Comparison of ENCODE assay signal across 12 mouse cellular contexts in genomic region chr8:8819233-8819931, GRCm38 (mm10).
DNase-seq lines count a peak whose midpoint lies in the region; ATAC-seq and TF ChIP-seq lines count a peak whose summit lies in the region.
"Had no signal": no experiment of that assay in that cellular context is flagged by ENCODE, and none has a peak within 500 bp of the region (broad histone marks: within the 10 kb centered on the region; RNA-seq: fewer than 3 reads in every experiment).

No protein-coding gene starts in this region.

- no peak overlapping the region for H3K9ac ChIP-seq in liver, embryonic 16.5 days (ENCODE audit: low read depth, low read length)
- H3K9ac ChIP-seq in liver, embryonic 12.5 days, result no peak overlapping the region
- no peak overlapping the region for H3K9ac ChIP-seq in heart, postnatal 0 days (replicated peaks; ENCODE audit: low read depth, low read length)
- H3K9ac ChIP-seq: stomach, embryonic 15.5 days had no signal

- 55% methylated on average over 9 of the region's 9 CpGs for WGBS in liver, embryonic 16.5 days (ENCODE audit: insufficient replicate concordance)
- WGBS in liver, embryonic 12.5 days (ENCODE audit: insufficient replicate concordance), result 62% methylated on average over 9 of the region's 9 CpGs
- WGBS in heart, postnatal 0 days, result 63% methylated on average over 9 of the region's 9 CpGs

- TF ChIP-seq EP300 in heart, postnatal 0 days (IDR thresholded peaks at IDR 0.05; ENCODE audit: low read depth), result peak; percentile 58; the same call in 1 of the 2 replicates

- no peaks in the 10 kb centered on the region for H3K4me1 ChIP-seq in liver, embryonic 16.5 days (ENCODE audit: control insufficient read depth, low read depth, low read length)
- no peaks in the 10 kb centered on the region for H3K4me1 ChIP-seq in liver, embryonic 12.5 days
- peaks cover 13% of the 10 kb centered on the region; the same call in 1 of the 2 replicates for H3K4me1 ChIP-seq in heart, postnatal 0 days (ENCODE audit: control insufficient read depth, insufficient read depth)
- H3K4me1 ChIP-seq: stomach, embryonic 15.5 days had no signal

- no peaks in the 10 kb centered on the region for H3K36me3 ChIP-seq in liver, embryonic 16.5 days (ENCODE audit: control insufficient read depth, insufficient read depth)
- H3K36me3 ChIP-seq in liver, embryonic 12.5 days, result no peaks in the 10 kb centered on the region
- H3K36me3 ChIP-seq in heart, postnatal 0 days (replicated peaks; ENCODE audit: control insufficient read depth, insufficient read depth, low read length), result no peaks in the 10 kb centered on the region
- H3K36me3 ChIP-seq: stomach, embryonic 15.5 days had no signal

- H3K27me3 ChIP-seq in liver, embryonic 16.5 days (ENCODE audit: control insufficient read depth, insufficient read depth, low read depth, low read length), result no peaks in the 10 kb centered on the region
- no peaks in the 10 kb centered on the region for H3K27me3 ChIP-seq in liver, embryonic 12.5 days (replicated peaks)
- H3K27me3 ChIP-seq in heart, postnatal 0 days (ENCODE audit: control insufficient read depth, insufficient read depth, low read length), result no peaks in the 10 kb centered on the region
- H3K27me3 ChIP-seq: stomach, embryonic 15.5 days had no signal

- no peaks in the 10 kb centered on the region for H3K9me3 ChIP-seq in liver, embryonic 16.5 days (replicated peaks; ENCODE audit: control insufficient read depth, low read length)
- H3K9me3 ChIP-seq in liver, embryonic 12.5 days (replicated peaks), result no peaks in the 10 kb centered on the region
- H3K9me3 ChIP-seq in heart, postnatal 0 days (replicated peaks; ENCODE audit: control insufficient read depth, low read length), result no peaks in the 10 kb centered on the region
- H3K9me3 ChIP-seq: stomach, embryonic 15.5 days had no signal

- no peak overlapping the region for H3K4me3 ChIP-seq in liver, embryonic 16.5 days (ENCODE audit: low read depth, low read length)
- H3K4me3 ChIP-seq in liver, embryonic 12.5 days, result no peak overlapping the region
- no peak overlapping the region for H3K4me3 ChIP-seq in heart, postnatal 0 days (ENCODE audit: low read depth, low read length)
- H3K4me3 ChIP-seq: stomach, embryonic 15.5 days had no signal

- peak; percentile 54 for ATAC-seq in liver, embryonic 16.5 days (ENCODE audit: low read depth)
- ATAC-seq in liver, embryonic 12.5 days, result no peak
- peak; percentile 39; the same call in 1 of the 2 replicates for ATAC-seq in heart, postnatal 0 days (ENCODE audit: insufficient read depth, low read depth)
- ATAC-seq: inflammation-experienced regulatory T-cells, adult 6 months had no signal

- no peak for TF ChIP-seq CTCF in heart, postnatal 0 days (IDR thresholded peaks at IDR 0.05; ENCODE audit: low read depth)

- H3K27ac ChIP-seq in liver, embryonic 16.5 days (ENCODE audit: low read length), result no peak overlapping the region
- no peak overlapping the region for H3K27ac ChIP-seq in liver, embryonic 12.5 days
- H3K27ac ChIP-seq in heart, postnatal 0 days (ENCODE audit: low read depth), result peak overlapping the region; percentile 67
- H3K27ac ChIP-seq: stomach, embryonic 15.5 days had no signal

- H3K4me2 ChIP-seq in liver, embryonic 16.5 days (ENCODE audit: low read depth, low read length), result no peak overlapping the region
- H3K4me2 ChIP-seq in liver, embryonic 12.5 days, result no peak overlapping the region
- H3K4me2 ChIP-seq in heart, postnatal 0 days (ENCODE audit: low read depth, low read length), result no peak overlapping the region
- H3K4me2 ChIP-seq: stomach, embryonic 15.5 days had no signal

- peak; percentile 30 for DNase-seq in heart, postnatal 0 days (ENCODE audit: low spot score)
- DNase-seq in kidney, postnatal 10 days, result peak; percentile 59
- peak; percentile 53 to 62 for DNase-seq in lung, postnatal 4 days
- no peak for DNase-seq in right cerebral cortex, adult 2 months (ENCODE audit: low spot score in 2 of 2)
- DNase-seq in cerebellum, adult 18-20 months, result no peak
- DNase-seq: gastrocnemius, postnatal 14 days; midbrain, embryonic 14.5 days; right cerebral cortex, postnatal 25 days had no signal

Comparison
In these comparisons a context has a peak if more than half of its experiments do, and no peak if none do; other contexts are left out.
1. DNase-seq: peak in heart, postnatal 0 days (single experiment), kidney, postnatal 10 days (single experiment) and lung, postnatal 4 days (2 of 2); none in right cerebral cortex, adult 2 months (0 of 2) and cerebellum, adult 18-20 months (0 of 2).